Mouse (Mus musculus) heart, adult 18-20 months (tissue): ENCODE measurements around the gene Fam214a. TPM values are rescaled to one million over a fixed set of nuclear protein-coding genes. Genes with fewer than 3 reads are reported as not detected.
"Not testable (repeated sequence)": the region's sequence is repeated elsewhere in the genome, so short reads cannot be mapped to it uniquely, and the experiment has no call there.

Source experiments
- DNase-seq, 2 experiments: peaks; one replicate each; pipeline ENCODE4 v3.0.0; 2021 to 2022; ENCODE audit warnings: mixed read lengths in 1 of 2
- total RNA-seq, 2 experiments: library from RNA; stranded (reverse); gene quantifications; 2 replicates each; pipeline ENCODE4 v1.2.3; 2021

Gene Fam214a
- total RNA-seq, 2 experiments from 2014 or later: 17.8 to 34.7 TPM

DNA sequence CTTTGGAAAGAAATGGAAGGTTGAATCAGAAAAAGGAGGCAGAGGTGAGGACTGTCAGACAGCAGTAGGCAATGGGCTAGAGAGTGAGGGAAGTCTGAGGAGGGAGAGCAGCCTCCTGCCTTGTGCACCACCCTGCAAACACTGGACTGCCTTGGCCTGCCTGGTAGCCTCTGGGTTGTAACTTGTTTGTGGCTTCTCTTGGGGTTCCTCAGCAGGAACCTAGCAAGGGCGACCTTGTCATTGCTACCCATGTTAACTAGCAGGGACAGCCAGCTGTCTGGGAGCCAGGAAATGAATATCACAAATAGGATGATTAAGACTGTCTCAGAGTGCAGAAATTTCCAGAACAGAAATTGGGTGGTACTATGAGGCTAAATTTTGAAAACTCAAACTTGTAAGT lies 27.2 kb downstream of the Fam214a start:
- DNase-seq: peak; percentile 51 to 60

DNA sequence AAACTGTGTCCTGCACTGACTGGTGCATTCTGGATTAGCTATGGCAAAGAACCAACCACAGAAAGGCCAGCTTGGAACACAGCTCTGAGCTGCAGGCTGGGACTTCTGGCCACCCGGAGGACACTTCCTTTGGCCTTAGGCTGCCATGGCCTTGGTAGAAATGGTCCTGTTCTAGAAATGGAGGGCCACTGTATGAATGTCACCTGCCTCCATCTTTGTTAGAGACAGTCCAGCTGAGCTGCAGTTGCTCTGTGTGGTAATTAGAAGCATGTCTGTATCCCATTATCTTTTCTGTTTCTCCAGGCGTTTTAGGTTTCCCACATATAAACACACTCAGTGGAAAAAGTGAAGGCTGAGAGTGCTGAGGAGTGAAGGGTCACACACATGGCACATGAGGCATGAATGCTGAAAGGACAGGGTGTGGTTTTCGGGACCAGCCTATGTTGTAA lies 29.0 kb downstream of the Fam214a start:
- peak in 1 of 2 experiments; percentile 27 for DNase-seq

DNA sequence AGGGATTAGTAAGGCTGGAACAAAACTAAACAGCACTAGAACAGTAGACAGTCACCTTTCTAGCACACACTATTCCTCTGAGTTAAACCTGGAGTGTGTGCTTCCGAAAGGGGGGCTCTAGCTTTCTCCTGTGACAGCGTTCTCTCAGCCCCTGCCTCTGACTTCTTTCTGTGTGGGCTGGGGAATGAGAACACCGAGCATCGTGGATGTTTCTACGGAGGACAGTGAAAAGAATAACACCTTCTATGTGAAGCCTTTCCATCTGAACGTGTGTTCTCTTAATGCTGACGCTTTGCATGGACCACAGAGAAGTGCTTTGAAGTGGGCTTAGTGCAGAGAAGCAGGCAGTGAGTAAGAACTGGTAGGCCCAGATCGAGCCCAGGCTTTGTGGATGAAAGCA lies 29.5 kb downstream of the Fam214a start:
- DNase-seq: no peak

DNA sequence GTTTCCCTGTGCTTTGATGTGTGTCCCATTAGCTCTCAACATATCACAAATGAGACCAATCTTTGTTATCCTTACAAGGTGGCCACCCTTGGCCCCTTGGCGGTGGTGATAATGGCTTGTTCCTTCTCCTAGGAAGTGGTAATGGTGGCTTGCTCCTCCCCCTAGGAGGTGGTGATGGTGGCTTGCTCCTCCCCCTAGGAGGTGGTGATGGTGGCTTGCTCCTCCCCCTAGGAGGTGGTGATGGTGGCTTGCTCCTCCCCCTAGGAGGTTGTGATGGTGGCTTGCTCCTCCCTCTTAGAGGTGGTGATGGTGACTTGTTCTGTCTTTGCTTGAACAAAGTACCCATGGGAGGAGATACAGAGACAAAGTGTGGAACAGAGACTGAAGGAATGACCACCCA lies 30.0 kb downstream of the Fam214a start:
- not testable (repeated sequence) for DNase-seq

DNA sequence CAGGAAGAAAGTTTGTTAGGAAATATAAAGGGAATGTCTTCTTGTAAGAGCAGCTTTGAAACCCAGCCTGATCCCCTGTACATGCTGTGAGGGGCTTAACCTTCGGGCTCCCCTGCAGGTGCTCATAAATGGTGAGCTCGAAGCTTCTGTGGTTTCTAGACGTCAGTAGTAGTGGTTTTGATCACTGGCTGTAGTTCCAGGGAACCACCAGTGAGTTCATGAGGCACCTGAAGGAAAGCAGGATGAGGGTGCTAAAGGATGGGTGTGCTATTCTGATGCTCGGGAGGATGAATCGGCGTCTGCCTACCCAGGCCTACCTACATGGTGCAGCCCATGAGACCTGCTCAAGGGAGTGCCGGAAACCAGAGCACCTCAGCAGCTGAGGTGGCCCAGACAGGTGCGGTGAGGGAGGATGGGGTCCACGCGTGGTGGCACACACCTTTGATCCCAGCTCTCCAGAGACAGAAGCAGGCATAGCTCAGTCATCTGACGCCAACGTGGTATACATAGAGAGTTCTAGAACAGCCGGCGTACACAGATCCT lies 32.6 kb downstream of the Fam214a start:
- DNase-seq: no peak

DNA sequence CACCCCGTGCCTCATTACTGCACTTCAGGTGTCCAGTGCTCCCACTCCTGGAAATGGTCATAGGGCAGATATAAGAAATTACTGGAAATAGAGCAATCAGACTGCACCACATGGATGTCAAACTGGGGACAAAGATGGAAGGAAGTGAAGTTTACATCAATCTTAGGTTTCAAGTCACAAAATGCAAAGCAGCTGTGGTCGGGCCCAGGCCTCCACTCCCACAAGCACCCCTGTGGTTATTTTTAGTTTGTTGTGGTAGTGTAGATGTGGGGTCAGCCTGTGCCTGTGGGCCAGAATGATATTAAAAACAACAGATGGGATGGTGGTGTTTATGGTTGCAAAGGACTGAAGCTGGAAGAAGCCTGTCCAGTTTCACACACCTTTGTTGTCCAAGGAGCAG lies 33.1 kb downstream of the Fam214a start:
- no peak for DNase-seq

DNA sequence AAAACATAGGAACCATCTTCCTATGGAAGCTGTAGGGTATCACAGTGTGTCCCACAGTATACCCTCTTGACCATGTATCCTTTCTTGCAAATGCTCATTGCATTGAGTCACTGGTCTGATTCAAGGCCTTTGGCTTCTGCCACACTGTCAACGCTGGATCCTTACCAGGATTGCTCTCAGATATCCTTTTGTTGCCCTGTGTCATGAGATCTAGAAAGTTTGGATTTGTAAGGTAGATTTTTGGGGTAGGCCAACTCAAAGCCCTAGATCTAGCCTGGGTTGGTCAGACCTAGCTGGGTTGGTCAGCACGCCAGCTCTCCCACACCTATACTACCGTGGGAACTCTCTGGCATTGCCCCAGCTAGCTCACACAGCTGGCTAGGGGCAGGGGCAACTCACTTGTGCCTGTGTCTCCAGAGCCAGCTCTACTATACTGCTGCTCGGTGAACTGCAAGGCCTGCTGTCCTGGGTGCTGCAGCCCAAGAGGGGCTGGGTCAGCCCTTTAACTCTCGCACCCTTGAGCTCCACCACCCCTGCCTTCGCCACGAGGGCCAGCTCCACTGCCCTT lies 36.3 kb downstream of the Fam214a start:
- no peak for DNase-seq

DNA sequence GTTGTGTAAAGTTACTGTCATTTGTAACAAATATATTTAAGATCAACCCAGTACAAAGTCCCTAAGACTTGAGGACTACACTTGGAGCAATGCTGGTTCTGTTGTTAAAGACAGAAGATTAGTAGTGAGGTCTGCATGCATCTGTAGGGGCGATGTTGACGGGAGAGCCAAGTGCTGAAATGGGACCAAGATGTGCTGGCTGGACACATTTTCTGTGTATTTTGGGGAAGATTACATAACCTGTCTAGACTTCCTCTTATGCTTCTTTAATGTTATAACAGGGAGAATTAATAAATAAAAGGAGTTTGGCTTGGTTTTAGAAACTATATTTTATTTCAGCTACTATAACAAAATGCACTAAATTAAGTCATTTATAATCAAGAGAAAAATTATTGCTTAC lies 37.3 kb downstream of the Fam214a start:
- DNase-seq: peak in 1 of 2 experiments; percentile 56

DNA sequence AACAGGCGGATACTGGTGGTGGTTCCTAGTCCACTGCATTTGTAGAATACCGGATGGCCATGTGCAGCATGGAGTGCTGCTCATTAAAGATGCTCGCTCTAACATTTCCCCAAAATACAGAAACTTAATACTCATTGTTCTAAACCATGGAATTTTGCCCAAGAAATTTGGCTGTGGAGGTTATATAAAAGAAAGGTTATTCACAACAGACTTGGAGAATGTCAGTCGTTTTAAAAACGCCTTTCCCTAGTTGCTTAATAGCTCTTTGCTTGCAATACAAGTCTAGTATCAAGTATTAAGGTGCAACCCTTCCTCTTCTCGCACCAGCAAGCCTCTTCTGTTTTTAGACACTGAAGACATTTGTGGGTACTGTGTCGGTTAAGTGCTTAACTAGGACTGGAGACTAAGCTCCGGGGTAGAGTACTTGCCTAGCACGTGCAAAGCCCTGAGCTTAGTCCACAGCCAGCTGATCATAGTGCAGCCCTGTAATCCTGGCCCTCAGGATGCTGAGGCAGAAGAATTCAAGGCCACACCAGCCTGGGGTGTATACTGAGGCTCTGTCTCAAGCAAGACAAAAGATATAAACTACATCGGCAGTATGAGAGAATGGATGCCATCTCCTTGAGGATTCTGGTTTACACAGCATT lies 42.0 kb downstream of the Fam214a start:
- no peak for DNase-seq

DNA sequence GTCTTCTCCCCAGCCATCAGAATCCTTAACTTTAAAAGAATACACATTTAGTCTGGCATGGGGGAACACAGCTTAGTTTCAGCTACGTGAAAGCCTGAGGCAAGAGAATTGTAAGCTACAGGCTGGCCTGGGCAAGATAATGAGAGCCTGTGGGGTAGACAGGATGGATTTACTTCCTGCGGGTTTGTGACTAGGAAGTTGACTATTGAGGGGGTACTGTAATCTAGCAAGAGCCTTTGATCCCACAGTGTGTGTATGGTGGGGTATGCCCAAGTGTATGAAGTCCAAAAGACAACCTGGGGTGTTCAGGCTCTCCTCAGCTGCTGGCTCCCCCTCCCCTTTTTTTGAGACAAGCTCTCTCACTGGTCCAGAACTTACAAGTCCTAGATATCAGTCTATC lies 43.7 kb downstream of the Fam214a start:
- DNase-seq: no peak

DNA sequence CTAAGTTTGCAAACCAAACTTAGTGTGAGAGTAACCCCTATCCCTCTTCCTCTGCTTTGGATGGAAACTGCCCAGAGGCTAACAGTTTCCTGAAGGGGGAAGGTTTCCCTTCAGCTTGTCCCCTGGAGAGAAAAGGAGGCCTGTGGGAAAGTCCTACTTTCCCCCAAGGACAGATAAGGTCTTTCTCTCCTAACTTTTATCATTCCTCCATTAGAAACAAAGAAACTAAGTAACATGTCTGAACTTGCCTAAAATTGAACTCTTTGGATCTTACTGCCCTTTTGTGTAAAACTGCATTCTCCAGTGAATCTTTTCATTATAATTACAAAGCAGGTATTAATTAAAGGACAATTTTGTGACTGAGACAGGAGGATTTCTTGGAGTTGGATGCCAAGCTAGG lies 45.3 kb downstream of the Fam214a start:
- no peak for DNase-seq

DNA sequence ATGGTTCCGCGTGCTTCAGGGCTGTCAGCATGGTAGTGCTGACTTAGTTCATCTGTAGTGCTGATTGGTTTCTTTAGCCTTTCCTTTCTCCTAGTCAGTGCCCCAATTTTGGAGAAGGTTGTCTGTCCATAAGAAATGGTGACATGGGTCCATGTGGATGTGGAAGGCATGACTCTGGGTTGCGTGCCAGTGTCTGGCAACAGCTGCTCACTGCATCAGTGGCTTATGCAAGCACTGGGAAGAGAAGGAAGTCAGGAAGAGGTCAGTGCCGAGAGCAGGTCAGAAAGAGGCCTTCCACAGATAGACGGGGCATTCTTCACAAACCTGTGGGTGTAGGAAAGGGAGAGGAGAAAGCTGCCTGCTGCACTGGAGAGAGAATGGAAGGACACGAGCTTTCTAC lies 48.3 kb downstream of the Fam214a start:
- no peak for DNase-seq

DNA sequence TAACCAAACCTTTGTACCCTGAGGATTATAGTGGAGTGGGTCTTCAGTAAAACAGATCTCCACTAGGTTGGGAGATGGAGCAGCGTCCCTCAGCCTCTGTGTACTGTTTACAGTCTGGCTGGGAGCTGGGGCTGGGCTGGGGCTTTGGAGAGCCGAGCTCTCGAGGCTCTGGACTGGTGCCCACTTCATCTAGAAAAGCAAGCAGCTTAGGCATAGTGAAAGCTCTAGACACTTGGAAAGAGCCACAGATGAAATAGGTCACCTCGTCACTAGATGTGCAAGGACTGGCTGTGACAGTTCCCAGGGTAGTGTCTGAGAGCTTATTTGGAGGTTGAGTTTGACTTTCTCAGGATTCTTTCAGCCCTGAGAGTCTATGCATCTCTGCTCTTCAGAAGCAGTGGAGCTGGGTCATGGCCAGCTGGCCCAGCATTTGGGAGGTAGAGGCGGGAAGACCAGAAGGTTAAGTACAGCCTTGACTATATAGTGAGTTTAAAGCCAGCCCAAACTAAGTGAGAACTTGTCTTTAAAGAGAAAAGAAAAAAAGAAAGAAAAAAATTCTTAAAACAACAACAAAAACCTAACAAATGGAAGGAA lies 49.0 kb downstream of the Fam214a start:
- DNase-seq: peak; percentile 79 to 83

DNA sequence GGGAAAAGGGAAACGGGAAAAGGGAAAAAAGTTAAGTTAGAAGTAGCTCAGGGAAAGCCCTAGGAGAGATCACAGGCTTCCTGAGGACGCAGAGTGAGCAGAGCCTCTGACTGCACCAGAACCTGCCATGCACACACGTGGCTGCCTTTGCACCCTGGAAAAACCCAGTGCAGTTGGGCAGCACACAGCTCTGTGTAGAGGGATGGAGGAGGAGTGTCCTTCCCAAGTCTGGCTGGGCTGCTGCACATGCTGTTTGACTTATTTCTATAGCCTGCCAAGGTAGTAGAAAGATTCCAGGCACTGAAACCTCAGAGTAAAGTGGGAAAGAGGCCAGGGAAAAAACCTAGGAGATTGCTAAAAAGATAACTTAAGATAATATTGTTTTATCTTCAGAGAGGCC lies 49.6 kb downstream of the Fam214a start:
- DNase-seq: no peak

DNA sequence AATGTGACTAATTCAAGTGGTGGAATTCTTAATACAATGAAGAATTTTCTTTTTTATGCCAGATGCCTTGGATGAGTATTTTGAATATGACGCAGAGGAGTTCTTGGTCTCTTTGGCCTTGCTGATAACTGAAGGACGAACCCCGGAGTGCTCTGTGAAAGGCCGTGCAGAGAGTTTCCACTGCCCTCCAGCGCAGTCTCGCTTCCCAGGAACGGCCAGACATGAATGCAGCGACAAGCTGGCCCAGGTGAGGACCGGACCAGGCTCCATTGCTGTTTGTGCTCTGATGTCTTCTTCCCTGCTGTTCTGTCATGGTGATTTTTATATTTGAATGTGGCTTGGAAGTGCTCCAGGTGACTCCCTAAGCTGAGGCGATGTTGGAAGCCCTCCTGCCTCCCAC lies 51.5 kb downstream of the Fam214a start:
- peak in 1 of 2 experiments; percentile 43 for DNase-seq

DNA sequence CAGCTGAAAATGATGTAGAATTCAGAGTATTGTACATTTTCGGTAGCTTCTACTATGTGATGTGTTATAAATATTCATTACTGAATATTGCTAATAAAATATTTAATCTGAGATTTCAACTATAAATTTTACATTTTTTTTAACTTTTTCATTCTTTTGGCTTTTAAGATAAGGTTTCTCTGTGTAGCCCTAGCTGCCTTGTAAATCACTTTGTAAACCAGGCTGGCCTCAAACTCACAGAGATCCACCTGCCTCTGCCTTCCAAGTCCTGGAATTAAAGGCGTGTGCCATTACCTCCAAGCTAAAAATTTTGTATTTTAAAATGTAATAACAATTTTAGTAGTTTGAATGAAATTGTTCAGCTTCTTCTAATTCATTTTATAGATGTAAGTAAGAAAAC lies 63.9 kb downstream of the Fam214a start:
- DNase-seq: no peak

DNA sequence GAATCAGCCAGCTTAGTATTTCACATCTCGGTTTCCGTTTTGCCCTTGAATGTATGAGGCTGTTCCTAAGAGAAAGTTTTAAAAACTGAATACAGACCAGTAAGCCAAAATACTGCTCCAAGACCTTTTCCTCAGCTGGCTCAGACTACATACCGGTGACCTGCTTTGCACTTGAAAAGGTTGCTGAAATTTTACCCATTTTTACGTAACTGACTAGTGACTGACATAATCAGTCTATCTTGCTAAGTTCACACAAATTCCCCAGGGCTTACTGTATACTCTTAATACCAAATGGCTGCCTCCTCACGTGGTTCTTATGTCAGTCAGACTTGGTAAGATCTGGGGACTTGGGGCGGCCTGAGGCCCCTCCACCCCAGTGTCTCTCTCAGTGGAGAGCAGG lies 66.5 kb downstream of the Fam214a start:
- DNase-seq: no peak

DNA sequence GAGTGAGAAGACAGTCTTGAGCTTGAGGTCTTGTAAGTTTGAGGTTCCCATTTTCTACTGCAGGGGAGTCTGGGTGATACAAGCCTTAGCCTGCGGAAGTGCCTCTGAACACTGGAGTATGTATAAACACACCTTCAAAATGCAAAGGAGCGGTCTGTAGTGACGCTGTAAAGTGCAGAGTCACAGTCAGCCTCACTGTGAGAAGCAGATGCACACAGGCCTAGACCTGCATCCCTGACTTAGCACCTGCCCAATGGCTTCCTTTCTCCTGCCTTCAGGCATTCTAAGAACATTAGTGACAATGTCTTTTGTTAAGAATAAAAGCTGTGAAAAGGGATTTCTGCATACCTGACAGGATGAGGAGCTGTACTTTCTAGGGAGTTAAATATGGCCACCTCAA lies 66.9 kb downstream of the Fam214a start:
- DNase-seq: no peak

DNA sequence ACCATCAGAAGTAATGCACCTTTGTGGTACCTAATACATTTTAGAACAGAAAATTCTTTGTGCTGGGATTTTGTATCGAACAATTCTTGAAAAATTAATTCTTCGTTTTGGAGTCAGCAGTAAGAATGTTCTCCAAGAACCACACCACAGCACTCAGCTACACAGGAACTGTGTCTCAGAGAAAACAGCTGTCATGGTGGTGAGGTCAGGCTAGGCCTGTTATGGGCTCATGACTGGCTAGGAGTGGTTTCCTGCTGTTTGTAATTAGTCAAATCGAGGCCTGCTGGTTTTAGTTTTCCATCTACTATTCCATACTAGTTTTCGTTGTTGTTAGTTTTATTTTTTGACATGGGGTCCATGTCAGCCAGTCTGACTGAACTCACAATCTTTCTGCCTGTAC lies 67.9 kb downstream of the Fam214a start:
- DNase-seq: no peak

DNA sequence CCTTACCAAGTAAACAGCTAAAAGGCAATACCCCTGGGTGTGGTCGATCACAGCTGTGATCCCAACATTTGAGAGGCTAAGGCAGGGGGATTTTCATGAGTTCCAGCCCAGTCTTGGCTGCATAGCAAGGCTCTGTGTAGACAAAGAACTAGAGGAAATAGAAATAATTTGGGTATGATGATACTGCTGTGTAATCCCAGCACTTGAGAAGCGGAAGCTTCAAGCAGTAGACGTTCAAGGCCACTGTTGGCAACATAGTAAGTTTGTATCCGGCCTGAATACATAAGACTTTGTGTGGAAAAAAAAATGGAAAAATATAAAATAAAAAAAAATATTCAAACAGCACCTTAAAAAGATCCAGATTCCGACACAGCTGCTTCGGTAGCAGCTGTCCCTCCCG lies 69.9 kb downstream of the Fam214a start:
- DNase-seq: no peak

DNA sequence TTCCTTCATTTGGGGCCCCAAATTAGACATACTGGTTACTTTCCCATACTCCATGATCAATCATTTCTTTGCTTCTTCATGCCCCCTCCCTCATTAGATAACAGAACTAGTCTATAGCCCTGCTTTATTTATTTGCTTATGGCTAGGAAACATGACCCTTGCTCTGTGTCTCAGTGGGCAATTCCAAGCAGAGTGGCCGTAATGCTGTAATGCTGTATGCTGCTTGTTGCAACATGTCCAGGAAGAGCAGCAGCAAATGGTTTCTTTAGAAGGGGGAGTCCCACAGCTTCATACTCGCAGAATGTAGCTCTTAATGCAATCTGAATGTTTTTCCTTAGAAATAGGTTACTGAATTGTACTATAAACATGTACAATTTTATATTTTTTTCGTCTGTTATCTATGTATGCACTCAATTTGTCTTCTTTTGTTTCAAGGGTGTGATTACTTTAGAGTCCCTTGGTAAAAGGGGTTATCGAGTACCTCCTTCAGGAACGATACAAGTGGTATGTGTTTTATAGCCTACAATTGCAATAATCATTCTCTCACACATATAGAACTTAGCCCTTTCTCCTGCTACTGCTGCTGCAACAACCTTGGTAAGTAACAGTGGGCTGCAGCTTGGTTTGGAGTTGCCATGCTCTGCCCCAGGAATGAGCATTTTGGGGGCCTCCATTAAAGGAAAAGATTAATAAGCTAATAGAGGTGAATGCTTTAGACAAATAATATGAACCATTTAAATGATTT lies 70.6 kb downstream of the Fam214a start:
- no peak for DNase-seq

DNA sequence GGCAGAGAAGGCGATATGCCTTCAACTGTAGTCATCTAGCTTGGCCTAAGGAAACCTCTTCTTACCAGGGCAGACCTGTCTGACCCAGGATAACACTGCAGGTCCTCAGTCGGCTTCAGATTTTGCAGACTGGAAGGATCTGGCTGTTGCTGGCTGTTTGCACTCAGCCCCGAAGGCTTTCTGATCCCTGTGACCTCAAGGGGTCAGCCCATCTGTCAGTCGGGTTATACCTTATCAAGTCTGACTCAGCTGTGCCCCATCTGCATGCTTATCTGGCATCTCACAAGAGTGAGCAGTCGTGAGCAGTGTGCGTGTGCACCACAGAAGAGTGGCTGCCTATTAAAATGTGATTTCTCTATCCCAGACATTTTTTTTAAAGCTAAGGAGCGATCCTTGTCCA lies 71.4 kb downstream of the Fam214a start:
- DNase-seq: no peak

DNA sequence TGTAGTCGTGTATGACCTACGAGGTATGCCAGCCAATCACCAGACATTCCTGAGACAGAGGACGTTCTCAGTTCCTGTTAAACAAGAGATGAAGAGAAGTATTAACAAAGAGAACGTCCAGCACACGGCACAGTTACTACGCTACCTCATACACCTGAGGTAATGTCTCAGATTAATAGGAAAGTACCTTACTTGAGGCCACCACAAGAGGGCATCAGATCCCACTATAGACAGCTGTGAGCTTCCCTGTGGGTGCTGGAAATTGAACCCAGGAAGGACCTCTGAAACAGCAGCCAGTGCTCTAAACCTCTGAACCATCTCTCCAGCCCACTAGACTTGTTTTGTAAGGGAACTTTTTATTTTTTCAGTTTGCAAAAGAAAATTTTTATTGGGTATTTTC lies 73.0 kb downstream of the Fam214a start:
- no peak for DNase-seq
